Mouse (Mus musculus): ENCODE data around the gene Pglyrp2.

DNA sequence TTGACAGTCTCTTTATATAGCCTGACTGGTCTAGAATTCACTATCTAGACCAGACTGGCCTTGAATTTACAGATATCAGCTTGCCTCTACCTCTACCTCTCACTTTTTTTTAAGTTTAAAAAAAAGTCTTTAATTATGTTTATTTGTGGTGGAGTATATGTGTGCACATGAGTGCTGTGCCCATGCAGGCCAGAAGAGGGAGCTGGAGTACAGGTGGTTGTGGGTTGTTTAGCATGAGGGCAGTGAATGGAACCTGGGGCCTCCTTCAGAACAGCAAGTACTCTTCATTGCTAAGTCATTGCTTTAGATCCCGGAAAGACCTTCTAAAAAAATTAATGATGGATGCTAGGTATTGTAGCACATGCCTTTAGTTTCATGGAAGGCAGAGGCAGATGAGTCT lies 25.1 kb upstream of the Pglyrp2 start:
- TF ChIP-seq POLR2A (IDR thresholded peaks at IDR 0.05; ENCODE audit: control insufficient read depth, extremely low read depth, insufficient read depth, low read length, poor library complexity) (no peak), CTCF (IDR thresholded peaks at IDR 0.05; ENCODE audit: borderline replicate concordance, control insufficient read depth, extremely low read depth, insufficient read depth, low read length, poor library complexity) (no peak)

Data from thymus, adult 2 months (tissue).